Mouse (Mus musculus) limb, embryonic 13.5 days (tissue): ENCODE results near the gene Capn2. TPM values are rescaled to one million over a fixed set of nuclear protein-coding genes. Genes with fewer than 3 reads are reported as not detected.

ENCODE experiments used
- ATAC-seq: fragments of 200-750 bp; cut with Nextera tagmentation; 2 replicates; pipeline ENCODE4 v1.8.0; 2017; ENCODE audit warnings: low read depth, moderate number of reproducible peaks, moderate TSS enrichment; ENCODE audit not compliant: low FRiP score
- H3K27ac ChIP-seq: fragments of 300-500 bp; sonication (generic); 2 replicates; pipeline ENCODE4 v1.5.1; 2015; ENCODE audit warnings: inconsistent platforms, mild to moderate bottlenecking, moderate library complexity
- H3K27me3 ChIP-seq: fragments of 300-500 bp; sonication (generic); 2 replicates; pipeline ENCODE4 v1.6.1; 2015; ENCODE audit warnings: mild to moderate bottlenecking, inconsistent platforms
- H3K36me3 ChIP-seq: fragments of 300-500 bp; sonication (generic); 2 replicates; pipeline ENCODE4 v1.6.1; 2015; ENCODE audit warnings: inconsistent platforms, mild to moderate bottlenecking, moderate library complexity
- H3K4me1 ChIP-seq: fragments of 300-500 bp; sonication (generic); 2 replicates; pipeline ENCODE4 v1.6.1; 2015; ENCODE audit warnings: inconsistent platforms
- H3K4me2 ChIP-seq: fragments of 300-500 bp; sonication (generic); replicated peaks from 2 replicates; pipeline ENCODE4 v1.6.1; 2015; ENCODE audit warnings: inconsistent platforms, mild to moderate bottlenecking, moderate library complexity
- H3K4me3 ChIP-seq: fragments of 300-500 bp; sonication (generic); 2 replicates; pipeline ENCODE4 v1.5.1; 2015; ENCODE audit warnings: moderate library complexity, mild to moderate bottlenecking, inconsistent platforms
- H3K9ac ChIP-seq: fragments of 300-500 bp; sonication (generic); 2 replicates; pipeline ENCODE4 v1.6.1; 2015; ENCODE audit warnings: mild to moderate bottlenecking, inconsistent platforms
- H3K9me3 ChIP-seq: fragments of 300-500 bp; sonication (generic); 2 replicates; pipeline ENCODE4 v1.6.1; 2016; ENCODE audit warnings: inconsistent platforms
- WGBS: fragments of 180-500 bp; shearing (Covaris S2); methylation state at CpG from one replicate; pipeline ENCODE4 v1.1.7; 2015; 5-methylcytosine and 5-hydroxymethylcytosine counted together
- polyA plus RNA-seq: library from polyadenylated mRNA; unstranded; fragments of >200 nt; fragmentation: Nextera tagmentation; extraction: Ambion mirVana; gene quantifications from 2 replicates; pipeline ENCODE4 v1.2.1, GENCODE M21; 2015

Capn2 gene
- polyA plus RNA-seq, 1 experiment from 2014 or later, result 148 TPM

- Histone ChIP-seq H3K27me3 (no peaks in the 10 kb centered on the region), H3K36me3 (no peaks in the 10 kb centered on the region), H3K4me2 (no peak overlapping the region), H3K9ac (no peak overlapping the region), H3K4me1 (peaks cover 14% of the 10 kb centered on the region), H3K4me3 (no peak overlapping the region), H3K27ac (no peak overlapping the region), H3K9me3 (peaks cover 10% of the 10 kb centered on the region; the same call in 1 of the 2 replicates)
- 73% methylated on average over 1 of the region's 1 CpGs for WGBS
- no peak for ATAC-seq
Measured at GRCm38 (mm10) chr1:182543906-182544305, 26.5 kb upstream of the Capn2 start.

GRCm38 (mm10) chr1:182543136-182543535 lies 25.7 kb upstream of the Capn2 start:
- peaks cover 15% of the 10 kb centered on the region for H3K4me1 ChIP-seq
- peaks cover 10% of the 10 kb centered on the region; the same call in 1 of the 2 replicates for H3K9me3 ChIP-seq
- no peak for ATAC-seq
- H3K4me2 ChIP-seq, result no peak overlapping the region
- H3K4me3 ChIP-seq, result no peak overlapping the region
- H3K27ac ChIP-seq, result no peak overlapping the region
- H3K36me3 ChIP-seq, result no peaks in the 10 kb centered on the region
- H3K9ac ChIP-seq, result no peak overlapping the region
- H3K27me3 ChIP-seq, result no peaks in the 10 kb centered on the region
- WGBS, result 78% methylated on average over 8 of the region's 8 CpGs

GRCm38 (mm10) chr1:182542110-182542509 lies 24.7 kb upstream of the Capn2 start:
- no peaks in the 10 kb centered on the region for H3K36me3 ChIP-seq
- H3K27ac ChIP-seq, result peak overlapping the region; percentile 10; the same call in 1 of the 2 replicates
- H3K4me1 ChIP-seq, result peaks cover 15% of the 10 kb centered on the region
- H3K9me3 ChIP-seq, result peaks cover 10% of the 10 kb centered on the region; the same call in 1 of the 2 replicates
- H3K4me3 ChIP-seq, result no peak overlapping the region
- WGBS, result 52% methylated on average over 5 of the region's 5 CpGs
- no peaks in the 10 kb centered on the region for H3K27me3 ChIP-seq
- H3K9ac ChIP-seq, result no peak overlapping the region
- ATAC-seq, result peak; percentile 9; the same call in 1 of the 2 replicates
- H3K4me2 ChIP-seq, result no peak overlapping the region

DNA sequence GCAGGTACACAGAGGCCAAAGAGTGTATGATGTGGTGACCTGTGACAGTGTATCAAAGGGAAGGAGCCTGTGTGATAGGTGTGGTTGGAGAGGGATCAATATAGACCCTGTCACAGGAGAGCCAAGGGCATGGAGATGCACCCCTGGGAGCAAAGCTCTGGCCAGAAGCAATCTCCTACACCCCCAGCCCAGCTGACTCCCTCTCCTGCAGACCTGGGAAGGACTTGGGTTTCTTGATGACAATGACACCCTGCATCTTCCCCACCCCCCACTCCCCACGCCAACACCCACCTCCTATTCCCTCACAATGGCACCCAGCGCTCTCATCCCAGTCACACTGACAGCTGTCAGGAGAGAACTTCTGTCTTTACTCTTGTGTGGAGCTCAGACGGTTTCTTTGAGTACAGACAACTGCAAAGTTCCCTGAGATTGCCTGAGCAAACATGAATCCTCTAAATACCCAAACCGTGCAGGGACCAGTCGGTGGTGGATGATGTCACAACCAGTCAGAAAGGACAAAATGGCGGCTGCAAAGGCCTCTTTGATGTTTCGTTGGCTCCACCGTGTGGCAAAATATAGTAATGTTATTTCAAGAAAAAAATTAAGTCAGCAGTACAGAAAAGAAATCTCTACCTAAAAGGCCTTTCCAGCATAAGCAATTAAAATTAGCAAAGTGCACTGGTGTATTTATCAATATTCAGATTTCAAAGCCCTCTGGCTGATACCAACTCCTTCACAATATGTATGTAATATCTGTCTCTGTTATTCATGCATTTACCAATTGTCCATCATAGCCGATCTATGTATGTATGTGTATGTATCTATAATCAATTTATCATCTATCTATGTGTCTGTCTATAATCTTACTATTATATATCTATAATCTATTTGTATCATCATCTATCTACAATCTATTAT lies 21.9 kb upstream of the Capn2 start:
- H3K4me2 ChIP-seq, result peak overlapping the region; percentile 66
- H3K9me3 ChIP-seq, result no peaks in the 10 kb centered on the region
- H3K9ac ChIP-seq, result peak overlapping the region; percentile 65
- no peaks in the 10 kb centered on the region for H3K27me3 ChIP-seq
- peak; percentile 76 for ATAC-seq
- H3K4me1 ChIP-seq, result peaks cover 15% of the 10 kb centered on the region
- WGBS, result 17% methylated on average over 9 of the region's 9 CpGs
- no peak overlapping the region for H3K27ac ChIP-seq
- H3K36me3 ChIP-seq, result no peaks in the 10 kb centered on the region
- peak overlapping the region; percentile 40 for H3K4me3 ChIP-seq

- Histone ChIP-seq H3K9me3 (no peaks in the 10 kb centered on the region), H3K4me2 (no peak overlapping the region), H3K27ac (no peak overlapping the region), H3K36me3 (no peaks in the 10 kb centered on the region), H3K4me3 (no peak overlapping the region), H3K9ac (no peak overlapping the region), H3K4me1 (peaks cover 4% of the 10 kb centered on the region; the same call in 1 of the 2 replicates), H3K27me3 (no peaks in the 10 kb centered on the region)
- WGBS, result 58% methylated on average over 3 of the region's 3 CpGs
- no peak for ATAC-seq
Measured at GRCm38 (mm10) chr1:182535080-182535481, 17.7 kb upstream of the Capn2 start.

DNA sequence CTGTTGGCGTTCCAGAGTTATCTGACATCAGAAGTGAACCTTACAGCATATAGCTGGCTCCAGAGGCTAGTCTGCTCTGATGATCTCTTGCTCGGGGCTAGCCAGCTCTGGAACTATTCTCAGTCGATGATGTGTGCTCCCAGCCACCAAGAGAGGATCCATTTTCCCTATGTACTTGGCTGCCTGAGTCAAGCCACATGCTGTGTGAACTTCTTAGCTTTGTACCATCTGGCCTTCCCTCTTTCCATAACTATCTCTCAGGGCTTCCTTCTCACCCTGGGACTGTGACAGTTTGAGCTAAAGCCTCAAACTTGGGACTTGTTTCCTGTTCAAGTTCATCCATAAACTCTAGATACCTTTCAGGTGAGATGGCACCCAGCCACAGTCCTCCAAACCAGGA lies 16.2 kb upstream of the Capn2 start:
- no peak for ATAC-seq
- Histone ChIP-seq H3K27ac (no peak overlapping the region), H3K9ac (no peak overlapping the region), H3K4me1 (peaks cover 2% of the 10 kb centered on the region), H3K36me3 (no peaks in the 10 kb centered on the region), H3K4me3 (no peak overlapping the region), H3K9me3 (no peaks in the 10 kb centered on the region), H3K4me2 (no peak overlapping the region), H3K27me3 (peaks cover 5% of the 10 kb centered on the region)
- 61% methylated on average over 3 of the region's 3 CpGs for WGBS

DNA sequence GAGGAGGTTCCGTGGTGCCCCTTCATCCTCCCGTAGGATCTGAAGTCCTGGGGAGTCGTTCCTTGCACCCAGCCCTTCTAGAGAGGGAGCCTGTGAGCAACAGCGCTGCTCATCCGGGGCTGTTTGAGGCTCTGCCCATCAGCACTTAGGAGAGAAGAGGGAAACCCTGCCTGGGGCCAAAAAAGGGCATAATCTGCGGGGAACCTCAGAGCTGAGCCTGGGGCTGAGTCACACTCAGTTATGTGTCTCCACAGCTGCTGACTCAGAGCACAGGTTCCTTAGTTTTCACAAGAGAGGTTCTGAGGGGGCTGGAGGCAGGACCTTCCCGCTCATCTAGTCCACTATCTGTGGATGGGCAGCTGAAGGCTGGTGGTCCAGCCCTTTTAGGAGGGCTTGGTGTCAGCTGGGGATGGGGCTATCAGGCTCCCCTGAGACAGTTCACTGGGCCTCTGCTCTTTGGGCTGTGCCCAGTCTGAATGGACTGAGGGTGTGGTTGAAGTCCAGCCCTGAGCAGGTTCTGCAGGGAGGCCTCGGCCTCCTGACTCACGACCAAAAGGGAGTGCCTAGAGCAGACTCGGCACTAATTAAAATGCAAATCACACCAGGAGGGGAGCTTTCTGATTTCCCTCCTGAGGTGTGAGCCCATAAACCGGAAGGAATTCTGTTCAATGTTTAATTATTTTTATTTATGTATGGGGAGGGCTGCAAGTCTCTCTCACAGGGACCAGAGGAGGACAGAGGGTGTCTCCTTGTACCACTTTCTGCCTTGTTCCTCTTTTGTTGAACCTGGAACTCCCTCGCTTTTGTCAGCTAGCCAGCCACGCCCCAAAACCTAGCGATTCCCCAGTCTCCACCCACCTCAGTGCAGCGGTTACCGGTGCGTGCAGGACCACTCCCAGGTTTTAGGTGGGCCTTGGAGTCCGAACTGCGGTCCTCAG lies 10.8 kb upstream of the Capn2 start:
- ATAC-seq, result 0 out of 2 replicates have a peak, but pooled peaks have one; percentile 19
- H3K4me3 ChIP-seq, result no peak overlapping the region
- peak overlapping the region; percentile 42 for H3K4me2 ChIP-seq
- H3K36me3 ChIP-seq, result no peaks in the 10 kb centered on the region
- peaks cover 26% of the 10 kb centered on the region for H3K27me3 ChIP-seq
- H3K4me1 ChIP-seq, result peaks cover 14% of the 10 kb centered on the region
- no peak overlapping the region for H3K27ac ChIP-seq
- H3K9ac ChIP-seq, result peak overlapping the region; percentile 32
- WGBS, result 8% methylated on average over 19 of the region's 19 CpGs
- H3K9me3 ChIP-seq, result no peaks in the 10 kb centered on the region

DNA sequence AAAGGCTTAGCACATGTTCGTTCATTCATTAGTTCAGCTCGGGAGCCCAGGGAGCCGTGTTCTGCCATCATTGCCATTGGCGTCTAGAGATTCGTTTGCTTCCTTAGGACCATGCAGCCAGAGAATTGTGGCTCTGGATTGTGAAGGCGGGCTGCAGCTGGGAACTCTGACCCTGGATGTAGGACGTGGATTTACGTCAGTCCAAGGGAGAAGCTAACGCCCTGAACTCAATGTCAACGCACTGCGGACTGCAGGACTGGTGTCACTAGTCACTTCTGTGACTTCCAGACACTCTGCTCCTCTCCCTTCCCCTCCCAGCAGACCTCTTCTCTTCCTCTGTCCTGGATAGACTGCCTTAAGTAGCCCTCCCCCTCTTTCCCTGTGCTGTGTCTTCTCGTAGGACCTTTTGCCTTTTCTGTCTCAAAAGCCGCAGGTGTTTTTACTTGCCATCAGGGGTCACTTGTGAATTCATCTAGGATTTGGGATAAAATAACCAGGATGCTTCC lies 9.9 kb upstream of the Capn2 start:
- no peak overlapping the region for H3K27ac ChIP-seq
- peaks cover 14% of the 10 kb centered on the region for H3K4me1 ChIP-seq
- no peaks in the 10 kb centered on the region for H3K36me3 ChIP-seq
- peak overlapping the region; percentile 13; the same call in 1 of the 2 replicates for H3K9ac ChIP-seq
- ATAC-seq, result no peak
- H3K27me3 ChIP-seq, result peaks cover 26% of the 10 kb centered on the region
- H3K4me3 ChIP-seq, result no peak overlapping the region
- 46% methylated on average over 13 of the region's 13 CpGs for WGBS
- H3K4me2 ChIP-seq, result peak overlapping the region; percentile 42
- no peaks in the 10 kb centered on the region for H3K9me3 ChIP-seq

DNA sequence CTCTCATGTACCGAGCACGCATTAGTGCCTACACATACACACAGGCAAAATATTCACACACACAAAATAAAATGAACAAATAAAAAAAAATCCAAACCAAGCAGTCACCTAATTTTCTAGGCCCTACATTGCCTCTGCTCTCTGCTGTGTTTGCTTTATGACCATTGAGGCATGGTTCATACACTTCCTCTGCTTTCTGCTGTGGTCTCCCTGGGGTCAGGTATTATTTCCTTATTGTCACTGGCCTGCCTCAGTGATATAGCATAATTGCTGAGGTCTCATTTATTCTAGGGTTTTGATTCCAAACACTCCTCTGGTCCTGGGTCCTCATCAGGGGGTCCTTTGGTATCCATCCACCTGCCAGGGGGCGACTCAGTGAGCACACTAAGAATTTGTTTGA lies 8.2 kb upstream of the Capn2 start:
- H3K4me3 ChIP-seq, result no peak overlapping the region
- no peak overlapping the region for H3K9ac ChIP-seq
- H3K4me1 ChIP-seq, result peaks cover 28% of the 10 kb centered on the region
- H3K27ac ChIP-seq, result no peak overlapping the region
- H3K4me2 ChIP-seq, result no peak overlapping the region
- 86% methylated on average over 3 of the region's 3 CpGs for WGBS
- peaks cover 26% of the 10 kb centered on the region for H3K27me3 ChIP-seq
- no peaks in the 10 kb centered on the region for H3K36me3 ChIP-seq
- no peaks in the 10 kb centered on the region for H3K9me3 ChIP-seq
- no peak for ATAC-seq

GRCm38 (mm10) chr1:182523692-182524091 lies 6.3 kb upstream of the Capn2 start:
- Histone ChIP-seq H3K27ac (no peak overlapping the region), H3K4me3 (no peak overlapping the region), H3K4me2 (no peak overlapping the region), H3K9ac (no peak overlapping the region), H3K27me3 (peaks cover 22% of the 10 kb centered on the region), H3K9me3 (no peaks in the 10 kb centered on the region), H3K36me3 (no peaks in the 10 kb centered on the region), H3K4me1 (peaks cover 44% of the 10 kb centered on the region)
- no peak for ATAC-seq
- 89% methylated on average over 3 of the region's 3 CpGs for WGBS

- H3K9ac ChIP-seq, result no peak overlapping the region
- ATAC-seq, result no peak
- H3K4me1 ChIP-seq, result peaks cover 44% of the 10 kb centered on the region
- no peak overlapping the region for H3K27ac ChIP-seq
- peaks cover 15% of the 10 kb centered on the region for H3K27me3 ChIP-seq
- H3K36me3 ChIP-seq, result no peaks in the 10 kb centered on the region
- no peak overlapping the region for H3K4me3 ChIP-seq
- H3K4me2 ChIP-seq, result no peak overlapping the region
- H3K9me3 ChIP-seq, result no peaks in the 10 kb centered on the region
- WGBS, result 75% methylated on average over 5 of the region's 5 CpGs
Measured at GRCm38 (mm10) chr1:182522961-182523360, 5.6 kb upstream of the Capn2 start.
